Mouse (Mus musculus): ENCODE results near the gene Spata33.

The Spata33 gene

GRCm38 (mm10) chr8:123267926-123268656 lies 55.5 kb downstream of the Spata33 start:
- no peak for DNase-seq (ENCODE audit: low read depth in 1 of 2, low spot score in 2 of 2)

GRCm38 (mm10) chr8:123271147-123271546 lies 58.5 kb downstream of the Spata33 start:
- no peak for DNase-seq (ENCODE audit: low read depth in 1 of 2, low spot score in 2 of 2)
